Mouse (Mus musculus) lung, embryonic 15.5 days (tissue): ENCODE measurements around the gene Fbxo9. TPM values are rescaled to one million over a fixed set of nuclear protein-coding genes. Genes with fewer than 3 reads are reported as not detected.
A peak's percentile ranks its signal among the peaks of the same experiment; 100 is the strongest.
"Not testable (repeated sequence)": the region's sequence is repeated elsewhere in the genome, so short reads cannot be mapped to it uniquely, and the experiment has no call there.

Experiments
- ATAC-seq: fragments of 200-750 bp; cut with Nextera tagmentation; 2 replicates; pipeline ENCODE4 v1.8.0; 2017; ENCODE audit warnings: moderate number of reproducible peaks, borderline replicate concordance; ENCODE audit not compliant: low FRiP score, low TSS enrichment; ENCODE audit errors: extremely low read depth
- H3K27ac ChIP-seq: fragments of 300-500 bp; sonication (generic); 2 replicates; pipeline ENCODE4 v1.5.1; 2015; ENCODE audit warnings: moderate library complexity, mild to moderate bottlenecking, inconsistent platforms
- H3K27me3 ChIP-seq: fragments of 300-500 bp; sonication (generic); 2 replicates; pipeline ENCODE4 v1.6.1; 2015; ENCODE audit warnings: inconsistent platforms
- H3K36me3 ChIP-seq: fragments of 300-500 bp; sonication (generic); 2 replicates; pipeline ENCODE4 v1.6.1; 2015; ENCODE audit warnings: inconsistent platforms
- H3K4me1 ChIP-seq: fragments of 300-500 bp; sonication (generic); 2 replicates; pipeline ENCODE4 v1.6.1; 2015; ENCODE audit warnings: inconsistent platforms
- H3K4me2 ChIP-seq: fragments of 300-500 bp; sonication (generic); 2 replicates; pipeline ENCODE4 v1.6.1; 2015; ENCODE audit warnings: inconsistent platforms, mild to moderate bottlenecking, moderate library complexity
- H3K4me3 ChIP-seq: fragments of 300-500 bp; sonication (generic); 2 replicates; pipeline ENCODE4 v1.5.1; 2015; ENCODE audit warnings: mild to moderate bottlenecking, inconsistent platforms
- H3K9ac ChIP-seq: fragments of 300-500 bp; sonication (generic); 2 replicates; pipeline ENCODE4 v1.6.1; 2015; ENCODE audit warnings: inconsistent platforms
- H3K9me3 ChIP-seq: fragments of 300-500 bp; sonication (generic); 2 replicates; pipeline ENCODE4 v1.6.1; 2016; ENCODE audit warnings: inconsistent platforms
- WGBS: fragments of 180-500 bp; shearing (Covaris S2); methylation state at CpG from one replicate; pipeline ENCODE4 v1.1.7; 2015; 5-methylcytosine and 5-hydroxymethylcytosine counted together
- polyA plus RNA-seq: library from polyadenylated mRNA; unstranded; fragments of >200 nt; fragmentation: Nextera tagmentation; extraction: Ambion mirVana; gene quantifications from 2 replicates; pipeline ENCODE4 v1.2.1, GENCODE M21; 2015

Gene Fbxo9
- polyA plus RNA-seq, result 41.6 and 46.8 TPM in 2 replicates

DNA sequence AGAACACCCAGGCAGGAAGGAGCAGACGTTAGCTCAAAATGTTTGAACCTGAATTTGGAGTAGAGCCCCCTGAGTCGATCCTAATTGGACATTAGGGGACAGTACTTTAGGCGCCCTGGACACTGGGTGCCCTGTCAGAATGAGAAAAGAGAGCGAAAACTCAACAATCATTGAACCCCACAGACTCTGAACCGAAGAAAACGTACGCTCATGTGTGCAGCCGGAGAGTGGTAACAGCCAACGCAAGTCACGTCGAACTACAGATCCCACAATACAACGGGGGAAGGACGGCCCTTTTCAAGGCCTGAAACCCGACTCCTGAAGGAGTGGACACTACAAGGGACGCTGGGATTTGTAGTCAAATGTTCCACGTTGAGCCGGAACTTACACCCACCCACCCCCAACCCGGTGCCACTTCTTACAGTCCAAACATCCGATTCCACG is at the start of gene Fbxo9, which contains the start of gene Ick:
Gene Fbxo9, minus strand, starts transcription at position 270 of the 444 bp plus-strand sequence.
Gene Ick, plus strand, starts transcription at position 397 of the 444 bp plus-strand sequence.
- Histone ChIP-seq H3K4me3 (peak within 1 kb of the TSS; percentile 77), H3K4me1 (peaks cover 31% of the 10 kb centered on the region), H3K9me3 (no peaks in the 10 kb centered on the region), H3K4me2 (peak within 1 kb of the TSS; percentile 78), H3K36me3 (no peaks in the 10 kb centered on the region), H3K27me3 (no peaks in the 10 kb centered on the region), H3K27ac (peak within 1 kb of the TSS; percentile 97), H3K9ac (peak within 1 kb of the TSS; percentile 77)
- peak; percentile 93 for ATAC-seq
- WGBS, result 0% methylated on average over 20 of the region's 20 CpGs

DNA sequence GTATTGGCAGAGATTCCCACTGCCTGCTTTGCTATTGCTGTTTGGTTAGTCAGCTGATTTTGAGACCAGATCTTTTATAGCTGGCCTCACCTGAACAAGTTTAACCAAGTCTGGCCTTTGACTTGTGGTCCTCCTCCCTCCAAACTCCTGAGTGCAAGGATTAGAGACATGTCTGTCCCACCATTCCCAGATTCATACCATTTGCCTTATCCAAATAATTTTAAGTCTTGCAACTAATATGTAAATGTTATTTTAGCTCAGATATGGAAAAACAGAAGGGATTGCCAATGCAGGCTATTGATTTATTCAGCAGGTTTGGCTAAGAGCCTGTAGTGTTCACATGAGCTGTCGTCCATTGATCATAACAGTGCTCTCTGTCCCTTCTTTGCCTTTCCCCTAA is 48.4 kb upstream of the Fbxo9 start:
- Histone ChIP-seq H3K4me2 (no peak overlapping the region), H3K36me3 (peaks cover 56% of the 10 kb centered on the region), H3K9me3 (no peaks in the 10 kb centered on the region), H3K4me1 (no peaks in the 10 kb centered on the region), H3K27ac (no peak overlapping the region), H3K9ac (no peak overlapping the region), H3K27me3 (no peaks in the 10 kb centered on the region), H3K4me3 (no peak overlapping the region)
- 92% methylated on average over 1 of the region's 1 CpGs for WGBS
- ATAC-seq, result no peak

DNA sequence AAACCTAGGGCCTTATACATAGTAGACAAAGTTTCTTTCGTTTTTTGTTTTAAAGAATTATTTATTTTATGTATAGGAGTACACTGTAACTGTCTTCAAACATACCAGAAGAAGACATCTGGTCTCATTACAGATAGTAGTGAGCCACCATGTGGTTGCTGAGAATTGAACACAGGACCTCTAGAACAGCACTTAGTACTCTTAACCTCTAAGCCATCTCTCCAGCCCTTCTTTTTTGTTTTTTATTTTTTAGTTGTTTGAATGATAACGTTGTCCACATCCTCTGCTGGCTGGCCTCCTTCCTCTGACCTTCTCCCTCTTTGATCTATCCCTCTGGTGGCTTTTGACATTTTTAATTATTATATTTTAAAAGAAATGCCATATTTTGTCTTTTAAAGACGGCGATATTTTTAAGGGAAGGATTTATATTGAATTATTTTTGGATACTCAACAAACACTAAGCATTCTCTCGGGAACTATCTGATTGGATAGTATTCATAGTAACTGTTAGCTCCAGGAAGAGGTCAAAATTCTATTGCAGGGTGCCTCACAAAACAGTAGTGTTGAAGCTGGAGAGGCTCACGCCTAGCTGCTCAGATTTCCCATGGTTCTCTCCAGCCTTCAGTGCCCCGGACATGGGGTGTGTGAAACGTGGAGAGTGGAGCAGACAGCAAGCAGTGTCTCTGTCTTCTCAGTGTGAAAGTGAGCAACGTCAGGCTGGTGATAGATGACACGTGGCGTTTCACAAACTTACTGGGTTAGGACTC is 45.5 kb upstream of the Fbxo9 start:
- ATAC-seq, result no peak
- Histone ChIP-seq H3K27ac (no peak overlapping the region), H3K36me3 (peaks cover 31% of the 10 kb centered on the region)

GRCm38 (mm10) chr9:78149770-78150169 is 40.9 kb upstream of the Fbxo9 start:
- 94% methylated on average over 2 of the region's 2 CpGs for WGBS
- H3K9ac ChIP-seq, H3K4me3 ChIP-seq, H3K27me3 ChIP-seq, H3K4me1 ChIP-seq, H3K9me3 ChIP-seq, H3K36me3 ChIP-seq, H3K27ac ChIP-seq, H3K4me2 ChIP-seq, ATAC-seq: not testable (repeated sequence)

More for the DNA sequence above, 45.5 kb upstream of the Fbxo9 start:
- no peaks in the 10 kb centered on the region for H3K27me3 ChIP-seq
- 67% methylated on average over 11 of the region's 11 CpGs for WGBS
- H3K9me3 ChIP-seq, result no peaks in the 10 kb centered on the region
- H3K4me3 ChIP-seq, result no peak overlapping the region
- no peak overlapping the region for H3K9ac ChIP-seq
- no peaks in the 10 kb centered on the region for H3K4me1 ChIP-seq
- no peak overlapping the region for H3K4me2 ChIP-seq

GRCm38 (mm10) chr9:78148149-78148548 is 39.3 kb upstream of the Fbxo9 start:
- Histone ChIP-seq H3K27me3 (no peaks in the 10 kb centered on the region), H3K27ac (no peak overlapping the region), H3K9ac (no peak overlapping the region), H3K9me3 (no peaks in the 10 kb centered on the region), H3K4me3 (no peak overlapping the region), H3K4me2 (no peak overlapping the region), H3K4me1 (no peaks in the 10 kb centered on the region), H3K36me3 (peaks cover 11% of the 10 kb centered on the region)
- 87% methylated on average over 6 of the region's 6 CpGs for WGBS
- no peak for ATAC-seq

- Histone ChIP-seq H3K27me3 (no peaks in the 10 kb centered on the region), H3K4me3 (no peak overlapping the region), H3K4me2 (no peak overlapping the region), H3K4me1 (no peaks in the 10 kb centered on the region), H3K9me3 (no peaks in the 10 kb centered on the region), H3K27ac (no peak overlapping the region), H3K9ac (no peak overlapping the region), H3K36me3 (peaks cover 22% of the 10 kb centered on the region)
- WGBS, result 78% methylated on average over 6 of the region's 6 CpGs
- ATAC-seq, result no peak
Measured at GRCm38 (mm10) chr9:78146627-78147026, 37.8 kb upstream of the Fbxo9 start.

- WGBS, result 54% methylated on average over 4 of the region's 4 CpGs
Measured at GRCm38 (mm10) chr9:78146099-78146498, 37.2 kb upstream of the Fbxo9 start.

GRCm38 (mm10) chr9:78139463-78139862 is 30.6 kb upstream of the Fbxo9 start:
- Histone ChIP-seq H3K36me3 (peaks cover 34% of the 10 kb centered on the region), H3K4me1 (no peaks in the 10 kb centered on the region), H3K27me3 (no peaks in the 10 kb centered on the region), H3K4me2 (no peak overlapping the region), H3K9ac (no peak overlapping the region), H3K4me3 (no peak overlapping the region), H3K27ac (no peak overlapping the region), H3K9me3 (no peaks in the 10 kb centered on the region)
- 75% methylated on average over 4 of the region's 4 CpGs for WGBS
- no peak for ATAC-seq

More at GRCm38 (mm10) chr9:78146099-78146498, 37.2 kb upstream of the Fbxo9 start:
- Histone ChIP-seq H3K9me3 (no peaks in the 10 kb centered on the region), H3K27me3 (no peaks in the 10 kb centered on the region), H3K36me3 (peaks cover 26% of the 10 kb centered on the region), H3K9ac (no peak overlapping the region), H3K4me3 (no peak overlapping the region), H3K4me1 (no peaks in the 10 kb centered on the region), H3K27ac (no peak overlapping the region), H3K4me2 (no peak overlapping the region)
- ATAC-seq, result no peak

DNA sequence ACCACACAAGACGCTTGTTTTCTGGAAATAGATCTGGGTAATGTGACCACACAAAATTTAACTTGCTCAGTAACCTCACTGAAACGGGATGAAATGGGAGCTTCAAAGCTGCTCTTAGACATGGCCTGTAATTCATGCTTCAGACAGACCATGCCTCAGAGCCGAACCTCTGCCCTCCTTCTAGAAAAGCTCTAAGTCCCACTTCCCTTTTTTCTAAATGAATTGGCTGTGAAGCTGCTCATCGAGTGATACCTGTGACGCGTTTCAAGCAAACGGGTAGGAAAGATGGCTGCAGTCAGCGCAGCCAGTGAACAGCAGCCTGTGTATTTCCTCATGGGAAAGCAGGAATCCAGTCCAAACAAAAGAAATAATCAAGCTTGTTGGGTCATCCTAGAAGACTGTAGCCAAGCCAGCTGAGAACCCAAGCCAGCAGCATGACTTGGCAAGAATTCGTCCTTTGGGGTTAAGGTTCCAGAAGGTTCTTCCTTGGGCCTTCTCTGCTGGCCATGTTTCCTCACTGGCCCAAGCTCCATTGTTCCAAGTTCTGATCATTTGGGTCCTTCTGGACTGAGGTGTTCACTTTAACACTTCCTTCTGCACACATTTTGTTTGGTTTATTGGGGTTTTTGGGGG is 29.3 kb upstream of the Fbxo9 start:
- no peak overlapping the region for H3K27ac ChIP-seq
- ATAC-seq, result no peak
- H3K4me3 ChIP-seq, result no peak overlapping the region
- no peaks in the 10 kb centered on the region for H3K4me1 ChIP-seq
- H3K9ac ChIP-seq, result no peak overlapping the region
- 88% methylated on average over 9 of the region's 9 CpGs for WGBS
- H3K27me3 ChIP-seq, result no peaks in the 10 kb centered on the region
- no peaks in the 10 kb centered on the region for H3K9me3 ChIP-seq
- no peak overlapping the region for H3K4me2 ChIP-seq
- H3K36me3 ChIP-seq, result peaks cover 36% of the 10 kb centered on the region

- no peak overlapping the region for H3K9ac ChIP-seq
- H3K27ac ChIP-seq, result no peak overlapping the region
- WGBS, result 76% methylated on average over 7 of the region's 7 CpGs
- H3K4me3 ChIP-seq, result no peak overlapping the region
- no peak for ATAC-seq
- no peaks in the 10 kb centered on the region for H3K4me1 ChIP-seq
- H3K27me3 ChIP-seq, result no peaks in the 10 kb centered on the region
- H3K36me3 ChIP-seq, result peaks cover 31% of the 10 kb centered on the region
- H3K9me3 ChIP-seq, result no peaks in the 10 kb centered on the region
- H3K4me2 ChIP-seq, result no peak overlapping the region
Measured at GRCm38 (mm10) chr9:78135658-78136057, 26.8 kb upstream of the Fbxo9 start.

GRCm38 (mm10) chr9:78126643-78127042 is 17.8 kb upstream of the Fbxo9 start:
- no peak for ATAC-seq
- H3K4me2 ChIP-seq, result no peak overlapping the region

DNA sequence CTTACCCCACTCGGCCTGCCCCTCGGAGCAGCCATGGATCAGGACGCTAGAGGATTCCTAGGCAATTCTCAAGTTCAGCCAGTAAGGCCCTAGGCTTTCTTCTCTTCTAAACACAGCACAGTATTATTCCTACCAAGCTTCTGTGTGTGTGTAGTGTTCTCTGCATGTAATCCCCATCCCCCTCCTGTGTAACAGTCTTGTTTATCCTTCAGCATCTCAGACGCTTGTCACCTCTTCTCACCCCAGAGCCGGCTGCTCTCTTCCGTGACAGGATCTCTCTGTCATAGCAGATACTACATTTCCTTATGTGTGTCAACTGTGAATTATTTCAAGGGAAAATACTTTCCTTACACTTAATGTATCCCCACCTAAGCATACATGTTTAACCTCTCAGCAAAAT is 17.1 kb upstream of the Fbxo9 start:
- Histone ChIP-seq H3K4me1 (peaks cover 11% of the 10 kb centered on the region; the same call in 1 of the 2 replicates), H3K9me3 (no peaks in the 10 kb centered on the region), H3K4me2 (no peak overlapping the region), H3K27me3 (no peaks in the 10 kb centered on the region), H3K9ac (no peak overlapping the region), H3K27ac (no peak overlapping the region), H3K36me3 (0 out of 2 replicates have a peak, but pooled peaks cover 3% of the 10 kb centered on the region), H3K4me3 (no peak overlapping the region)
- ATAC-seq, result no peak
- WGBS, result 57% methylated on average over 6 of the region's 6 CpGs

More at GRCm38 (mm10) chr9:78126643-78127042, 17.8 kb upstream of the Fbxo9 start:
- no peak overlapping the region for H3K9ac ChIP-seq
- H3K27me3 ChIP-seq, result no peaks in the 10 kb centered on the region
- no peaks in the 10 kb centered on the region for H3K9me3 ChIP-seq
- H3K4me3 ChIP-seq, result no peak overlapping the region
- no peak overlapping the region for H3K27ac ChIP-seq
- WGBS, result 69% methylated on average over 10 of the region's 10 CpGs
- peaks cover 6% of the 10 kb centered on the region; the same call in 1 of the 2 replicates for H3K4me1 ChIP-seq
- H3K36me3 ChIP-seq, result peaks cover 3% of the 10 kb centered on the region; the same call in 1 of the 2 replicates
